Mouse (Mus musculus): Measurements from ENCODE around the gene Apoh. TPM values are rescaled to one million over a fixed set of nuclear protein-coding genes. Genes with fewer than 3 reads are reported as not detected.

The Apoh gene
- polyA plus RNA-seq, 1 experiment from 2014 or later, result 0.24 TPM

DNA sequence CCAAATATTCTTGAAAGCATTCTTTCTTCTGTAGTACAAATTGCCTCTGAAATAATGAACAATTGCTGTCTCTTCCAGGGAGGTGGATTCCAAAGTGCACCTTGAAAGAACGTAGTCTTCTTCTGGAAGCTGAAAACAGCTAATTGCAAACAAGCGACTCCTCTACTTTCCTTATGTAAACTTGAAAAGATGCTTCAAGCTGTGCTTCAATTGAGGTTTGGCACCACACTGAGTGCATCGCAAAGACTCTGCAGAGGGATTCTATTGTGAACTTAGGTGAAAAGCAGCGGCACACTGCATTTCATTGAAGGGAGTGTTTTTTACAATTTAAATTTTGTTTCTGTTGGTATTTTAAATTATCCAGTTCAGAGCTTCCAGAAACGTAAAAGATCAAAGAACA lies 81.0 kb downstream of the Apoh start:
- 0% methylated on average over 5 of the region's 5 CpGs for WGBS
- no peak overlapping the region for H3K27ac ChIP-seq (ENCODE audit: low read length)
- H3K9ac ChIP-seq (replicated peaks; ENCODE audit: low read depth, low read length), result peak overlapping the region; percentile 43; the same call in 1 of the 2 replicates
- no peaks in the 10 kb centered on the region for H3K27me3 ChIP-seq (replicated peaks; ENCODE audit: control insufficient read depth, insufficient read depth, low read length)
- peaks cover 17% of the 10 kb centered on the region for H3K4me1 ChIP-seq (replicated peaks; ENCODE audit: control insufficient read depth, insufficient read depth, low read length)
- no peak for ATAC-seq
- no peaks in the 10 kb centered on the region for H3K9me3 ChIP-seq (ENCODE audit: control insufficient read depth, low read length)
- no peaks in the 10 kb centered on the region for H3K36me3 ChIP-seq (ENCODE audit: control insufficient read depth, insufficient read depth)
- H3K4me3 ChIP-seq (replicated peaks; ENCODE audit: low read length), result peak overlapping the region; percentile 67
- H3K4me2 ChIP-seq (ENCODE audit: low read length), result peak overlapping the region; percentile 83

DNA sequence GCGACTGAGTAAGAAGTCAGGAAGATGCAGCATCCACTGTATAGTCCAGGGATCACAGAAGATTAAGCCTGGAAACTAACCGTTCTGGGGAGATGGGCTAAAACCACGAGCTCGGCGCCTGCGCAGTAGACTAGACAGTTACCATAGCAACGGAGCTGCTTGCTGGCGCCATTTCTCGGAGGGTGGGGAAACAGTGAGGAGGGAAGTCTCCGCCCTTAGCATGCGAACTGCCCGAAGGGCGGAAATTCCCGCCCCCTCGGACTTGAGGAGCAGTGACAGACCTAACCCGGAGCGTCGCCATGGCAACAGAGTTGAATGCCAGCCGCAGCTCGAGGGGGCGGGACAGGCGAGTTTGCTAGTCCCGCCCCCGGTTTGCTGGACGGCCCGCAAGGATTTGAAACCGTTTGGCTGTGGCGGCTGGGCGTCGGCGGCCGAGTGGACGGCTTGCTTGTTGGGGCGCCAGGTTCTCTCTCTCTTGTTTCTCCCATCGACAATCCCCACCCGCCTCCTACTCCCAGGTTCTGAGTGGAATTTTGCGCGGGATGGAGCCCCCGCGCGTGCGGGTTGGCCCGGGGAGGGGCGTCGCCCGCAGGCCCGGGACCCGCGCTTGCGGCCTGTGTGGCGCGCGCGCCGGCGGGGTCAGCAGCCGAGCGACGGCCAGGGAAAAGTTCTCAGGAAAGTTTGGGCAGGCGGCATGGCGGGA lies 81.9 kb downstream of the Apoh start, which contains the start of gene Cep112:
TSS of gene Cep112 (plus strand) at position 304 of the 703 bp plus-strand sequence.
- Histone ChIP-seq H3K27me3 (replicated peaks; ENCODE audit: control insufficient read depth, insufficient read depth, low read length) (no peaks in the 10 kb centered on the region), H3K36me3 (ENCODE audit: control insufficient read depth, insufficient read depth) (no peaks in the 10 kb centered on the region), H3K4me2 (ENCODE audit: low read length) (peak within 1 kb of the TSS; percentile 83), H3K9me3 (ENCODE audit: control insufficient read depth, low read length) (no peaks in the 10 kb centered on the region), H3K4me3 (replicated peaks; ENCODE audit: low read length) (peak within 1 kb of the TSS; percentile 67), H3K4me1 (replicated peaks; ENCODE audit: control insufficient read depth, insufficient read depth, low read length) (peaks cover 17% of the 10 kb centered on the region), H3K9ac (replicated peaks; ENCODE audit: low read depth, low read length) (peak within 1 kb of the TSS; percentile 73), H3K27ac (ENCODE audit: low read length) (peak within 1 kb of the TSS; percentile 42; the same call in 1 of the 2 replicates)
- ATAC-seq, result peak; percentile 95
- under 1% methylated on average over 56 of the region's 61 CpGs for WGBS

- peak overlapping the region; percentile 83 for H3K4me2 ChIP-seq (ENCODE audit: low read length)
- 2% methylated on average over 14 of the region's 14 CpGs for WGBS
- H3K4me1 ChIP-seq (replicated peaks; ENCODE audit: control insufficient read depth, insufficient read depth, low read length), result peaks cover 17% of the 10 kb centered on the region
- peak; percentile 3; the same call in 1 of the 2 replicates for ATAC-seq
- no peaks in the 10 kb centered on the region for H3K9me3 ChIP-seq (ENCODE audit: control insufficient read depth, low read length)
- H3K27me3 ChIP-seq (replicated peaks; ENCODE audit: control insufficient read depth, insufficient read depth, low read length), result no peaks in the 10 kb centered on the region
- H3K36me3 ChIP-seq (ENCODE audit: control insufficient read depth, insufficient read depth), result no peaks in the 10 kb centered on the region
- H3K4me3 ChIP-seq (replicated peaks; ENCODE audit: low read length), result peak overlapping the region; percentile 67
- H3K9ac ChIP-seq (replicated peaks; ENCODE audit: low read depth, low read length), result peak overlapping the region; percentile 73
- no peak overlapping the region for H3K27ac ChIP-seq (ENCODE audit: low read length)
These were observed 82.4 kb downstream of the Apoh start for GRCm38 (mm10) chr11:108425592-108425921.

DNA sequence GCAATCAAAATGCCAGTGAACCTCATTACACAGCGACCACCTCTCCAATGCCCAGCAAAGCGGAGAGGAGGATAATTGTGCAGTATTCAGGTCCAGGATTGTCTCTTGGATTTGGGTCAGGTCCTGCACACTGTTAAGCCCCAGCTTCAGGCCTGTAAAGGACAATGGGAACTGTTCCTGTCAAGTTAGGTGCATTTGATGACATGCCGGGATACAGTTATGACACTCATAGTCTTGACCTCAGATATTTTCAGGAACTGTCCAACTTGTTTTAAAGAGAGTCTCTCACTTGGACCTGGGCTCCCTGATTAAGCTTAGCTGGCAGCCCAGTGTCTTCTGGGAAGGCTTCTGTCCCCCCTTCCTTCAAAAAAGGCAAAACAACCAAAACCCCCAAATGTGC lies 82.9 kb downstream of the Apoh start:
- Histone ChIP-seq H3K4me2 (ENCODE audit: low read length) (peak overlapping the region; percentile 83; the same call in 1 of the 2 replicates), H3K27me3 (replicated peaks; ENCODE audit: control insufficient read depth, insufficient read depth, low read length) (no peaks in the 10 kb centered on the region), H3K27ac (ENCODE audit: low read length) (no peak overlapping the region), H3K9me3 (ENCODE audit: control insufficient read depth, low read length) (no peaks in the 10 kb centered on the region), H3K4me3 (replicated peaks; ENCODE audit: low read length) (peak overlapping the region; percentile 67), H3K4me1 (replicated peaks; ENCODE audit: control insufficient read depth, insufficient read depth, low read length) (peaks cover 17% of the 10 kb centered on the region), H3K9ac (replicated peaks; ENCODE audit: low read depth, low read length) (no peak overlapping the region), H3K36me3 (ENCODE audit: control insufficient read depth, insufficient read depth) (no peaks in the 10 kb centered on the region)
- WGBS, result 74% methylated on average over 3 of the region's 3 CpGs
- ATAC-seq, result no peak

DNA sequence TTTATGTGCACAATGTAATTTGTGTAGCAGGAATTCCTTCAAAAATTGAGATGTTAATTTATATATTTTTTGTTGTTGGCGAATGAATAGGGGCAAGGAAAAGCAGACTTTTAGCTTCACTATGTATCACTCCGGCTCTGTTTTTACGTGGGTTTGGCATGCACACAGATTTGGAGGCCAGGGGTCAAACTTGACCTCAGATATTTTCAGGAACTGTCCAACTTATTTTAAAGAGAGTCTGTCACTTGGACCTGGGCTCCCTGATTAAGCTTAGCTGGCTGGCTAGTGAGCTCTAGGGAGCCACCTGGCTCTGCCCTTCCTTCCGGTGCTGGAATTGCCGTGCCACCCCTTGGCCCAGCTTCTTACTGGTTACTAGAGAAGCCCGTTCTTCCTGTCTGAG lies 84.0 kb downstream of the Apoh start:
- H3K9me3 ChIP-seq (ENCODE audit: control insufficient read depth, low read length), result no peaks in the 10 kb centered on the region
- no peaks in the 10 kb centered on the region for H3K36me3 ChIP-seq (ENCODE audit: control insufficient read depth, insufficient read depth)
- H3K4me2 ChIP-seq (ENCODE audit: low read length), result no peak overlapping the region
- H3K4me3 ChIP-seq (replicated peaks; ENCODE audit: low read length), result no peak overlapping the region
- H3K4me1 ChIP-seq (replicated peaks; ENCODE audit: control insufficient read depth, insufficient read depth, low read length), result peaks cover 17% of the 10 kb centered on the region
- no peak overlapping the region for H3K9ac ChIP-seq (replicated peaks; ENCODE audit: low read depth, low read length)
- WGBS, result 47% methylated on average over 6 of the region's 6 CpGs
- no peak overlapping the region for H3K27ac ChIP-seq (ENCODE audit: low read length)
- no peak for ATAC-seq
- no peaks in the 10 kb centered on the region for H3K27me3 ChIP-seq (replicated peaks; ENCODE audit: control insufficient read depth, insufficient read depth, low read length)

- no peak overlapping the region for H3K4me2 ChIP-seq (ENCODE audit: low read length)
- no peak overlapping the region for H3K9ac ChIP-seq (replicated peaks; ENCODE audit: low read depth, low read length)
- no peaks in the 10 kb centered on the region for H3K9me3 ChIP-seq (ENCODE audit: control insufficient read depth, low read length)
- no peaks in the 10 kb centered on the region for H3K27me3 ChIP-seq (replicated peaks; ENCODE audit: control insufficient read depth, insufficient read depth, low read length)
- WGBS, result 92% methylated on average over 2 of the region's 2 CpGs
- H3K36me3 ChIP-seq (ENCODE audit: control insufficient read depth, insufficient read depth), result no peaks in the 10 kb centered on the region
- peaks cover 13% of the 10 kb centered on the region for H3K4me1 ChIP-seq (replicated peaks; ENCODE audit: control insufficient read depth, insufficient read depth, low read length)
- no peak overlapping the region for H3K4me3 ChIP-seq (replicated peaks; ENCODE audit: low read length)
- ATAC-seq, result no peak
- H3K27ac ChIP-seq (ENCODE audit: low read length), result no peak overlapping the region
These were observed 85.9 kb downstream of the Apoh start for GRCm38 (mm10) chr11:108429076-108429475.

GRCm38 (mm10) chr11:108443893-108444563 lies 100.9 kb downstream of the Apoh start:
- 80% methylated on average over 11 of the region's 11 CpGs for WGBS
- H3K4me2 ChIP-seq (ENCODE audit: low read length), result no peak overlapping the region
- ATAC-seq, result no peak
- no peaks in the 10 kb centered on the region for H3K27me3 ChIP-seq (replicated peaks; ENCODE audit: control insufficient read depth, insufficient read depth, low read length)
- H3K9ac ChIP-seq (replicated peaks; ENCODE audit: low read depth, low read length), result no peak overlapping the region
- no peaks in the 10 kb centered on the region for H3K9me3 ChIP-seq (ENCODE audit: control insufficient read depth, low read length)
- no peaks in the 10 kb centered on the region for H3K4me1 ChIP-seq (replicated peaks; ENCODE audit: control insufficient read depth, insufficient read depth, low read length)
- no peak overlapping the region for H3K4me3 ChIP-seq (replicated peaks; ENCODE audit: low read length)
- no peak overlapping the region for H3K27ac ChIP-seq (ENCODE audit: low read length)
- H3K36me3 ChIP-seq (ENCODE audit: control insufficient read depth, insufficient read depth), result no peaks in the 10 kb centered on the region

DNA sequence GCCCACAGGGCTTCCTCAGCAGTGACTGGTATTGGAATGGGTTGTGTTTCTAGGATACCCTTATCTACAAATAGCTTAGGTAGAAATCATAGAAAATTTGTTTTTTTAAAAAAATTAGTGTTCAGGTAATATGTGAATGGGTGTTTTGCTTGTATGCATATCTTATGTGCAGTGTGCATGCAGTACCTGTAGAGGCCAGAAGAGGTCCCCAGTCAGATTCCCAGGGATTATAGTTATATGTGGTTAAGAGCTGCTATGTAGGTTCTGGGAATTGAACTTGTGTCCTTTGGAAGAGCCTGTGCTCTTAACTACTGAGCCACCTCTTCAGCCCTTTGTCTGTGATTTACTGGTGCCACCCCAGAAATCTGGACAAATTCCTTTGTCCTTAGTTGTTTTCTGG lies 104.0 kb downstream of the Apoh start:
- H3K27ac ChIP-seq (ENCODE audit: low read length), result no peak overlapping the region
- no peaks in the 10 kb centered on the region for H3K9me3 ChIP-seq (ENCODE audit: control insufficient read depth, low read length)
- no peaks in the 10 kb centered on the region for H3K4me1 ChIP-seq (replicated peaks; ENCODE audit: control insufficient read depth, insufficient read depth, low read length)
- no peak overlapping the region for H3K4me2 ChIP-seq (ENCODE audit: low read length)
- H3K4me3 ChIP-seq (replicated peaks; ENCODE audit: low read length), result no peak overlapping the region
- H3K27me3 ChIP-seq (replicated peaks; ENCODE audit: control insufficient read depth, insufficient read depth, low read length), result no peaks in the 10 kb centered on the region
- no peak overlapping the region for H3K9ac ChIP-seq (replicated peaks; ENCODE audit: low read depth, low read length)
- H3K36me3 ChIP-seq (ENCODE audit: control insufficient read depth, insufficient read depth), result no peaks in the 10 kb centered on the region
- no peak for ATAC-seq

DNA sequence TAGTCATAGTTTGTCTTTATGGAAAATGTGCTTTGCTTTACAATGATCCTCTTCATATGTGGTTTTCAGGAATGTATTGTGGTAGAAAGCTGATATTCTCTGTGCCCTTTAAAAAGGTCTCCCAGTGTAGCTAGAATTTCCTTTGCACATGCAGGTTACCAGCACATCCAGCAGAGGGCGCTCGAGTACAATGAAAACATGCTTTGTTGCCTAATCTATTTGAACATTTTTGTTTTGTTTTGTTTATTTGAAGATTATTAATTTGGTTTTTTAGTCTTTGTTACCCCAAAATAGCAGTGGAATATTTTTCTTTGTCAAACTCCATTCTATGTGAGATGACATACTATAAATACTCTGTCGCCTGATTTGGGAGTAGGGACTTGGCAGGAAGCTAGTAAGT lies 106.7 kb downstream of the Apoh start:
- WGBS, result 25% methylated on average over 3 of the region's 3 CpGs
- no peak for ATAC-seq
- H3K9ac ChIP-seq (replicated peaks; ENCODE audit: low read depth, low read length), result no peak overlapping the region
- no peak overlapping the region for H3K27ac ChIP-seq (ENCODE audit: low read length)
- no peaks in the 10 kb centered on the region for H3K36me3 ChIP-seq (ENCODE audit: control insufficient read depth, insufficient read depth)
- no peaks in the 10 kb centered on the region for H3K27me3 ChIP-seq (replicated peaks; ENCODE audit: control insufficient read depth, insufficient read depth, low read length)
- H3K4me2 ChIP-seq (ENCODE audit: low read length), result no peak overlapping the region
- no peak overlapping the region for H3K4me3 ChIP-seq (replicated peaks; ENCODE audit: low read length)
- H3K9me3 ChIP-seq (ENCODE audit: control insufficient read depth, low read length), result no peaks in the 10 kb centered on the region
- no peaks in the 10 kb centered on the region for H3K4me1 ChIP-seq (replicated peaks; ENCODE audit: control insufficient read depth, insufficient read depth, low read length)
